Mouse (Mus musculus): Measurements from ENCODE around the gene Tax1bp3.

Tax1bp3 gene

DNA sequence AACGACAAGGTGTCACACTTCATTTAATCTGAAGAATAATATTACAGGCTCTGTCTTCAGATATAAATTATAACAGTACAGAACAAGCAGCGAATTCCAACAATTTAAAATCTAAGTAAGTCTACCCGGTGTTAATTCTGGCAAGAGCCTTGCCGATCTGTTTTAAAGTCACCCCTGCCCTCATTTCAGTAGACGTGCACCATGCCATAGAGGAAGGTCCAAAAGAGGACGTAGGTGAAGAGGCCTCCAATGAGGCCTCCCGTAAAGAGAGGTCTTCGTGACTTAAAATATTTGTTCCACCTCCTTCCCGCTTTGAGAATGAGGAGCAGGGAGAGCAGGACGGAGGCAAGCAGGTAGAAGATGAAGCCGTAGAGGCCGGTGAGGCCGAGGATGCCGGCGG lies 697 bp upstream of the Tax1bp3 start:
- peak; percentile 22 for DNase-seq (ENCODE audit: low spot score)

DNA sequence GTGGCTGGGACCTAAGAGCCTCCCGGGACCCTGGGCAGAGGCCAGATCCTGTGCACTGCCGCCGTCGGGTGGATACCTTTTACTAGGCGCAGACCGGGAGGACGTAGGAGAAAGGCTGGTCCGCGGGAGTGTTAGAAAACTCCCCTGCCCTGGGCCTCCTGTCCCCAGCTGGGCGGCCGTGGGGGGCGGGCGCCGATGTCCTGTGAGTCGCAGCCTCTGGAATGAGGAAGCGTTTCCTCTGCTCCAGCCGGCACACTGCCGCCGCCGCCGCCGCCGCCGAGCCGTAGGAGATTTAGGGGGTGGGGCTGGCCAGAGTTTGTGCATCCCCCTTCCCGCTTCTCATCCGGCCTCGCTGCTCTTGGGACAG lies 609 bp downstream of the Tax1bp3 start:
- peak; percentile 77 for DNase-seq (ENCODE audit: low spot score)

DNA sequence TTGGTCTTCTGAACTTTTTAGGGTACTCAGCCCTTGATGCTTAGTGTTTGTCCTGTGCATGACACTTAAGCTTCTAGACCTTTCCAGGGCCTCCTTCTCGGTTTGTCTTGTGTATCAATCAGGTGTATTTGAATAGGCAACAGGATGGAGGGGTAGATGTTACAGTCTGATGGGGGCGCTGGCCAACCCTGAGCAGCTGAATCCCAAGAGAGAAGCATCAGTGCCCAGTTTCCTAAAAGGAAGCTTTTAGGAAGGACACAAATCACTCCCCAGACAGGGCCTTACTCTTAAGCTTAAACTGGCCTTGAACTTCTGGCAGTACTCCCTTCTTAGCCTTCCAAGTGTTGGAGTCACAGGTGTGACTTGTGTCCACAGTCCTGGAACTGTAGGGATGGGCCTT lies 1.0 kb downstream of the Tax1bp3 start:
- DNase-seq (ENCODE audit: low spot score) = no peak

DNA sequence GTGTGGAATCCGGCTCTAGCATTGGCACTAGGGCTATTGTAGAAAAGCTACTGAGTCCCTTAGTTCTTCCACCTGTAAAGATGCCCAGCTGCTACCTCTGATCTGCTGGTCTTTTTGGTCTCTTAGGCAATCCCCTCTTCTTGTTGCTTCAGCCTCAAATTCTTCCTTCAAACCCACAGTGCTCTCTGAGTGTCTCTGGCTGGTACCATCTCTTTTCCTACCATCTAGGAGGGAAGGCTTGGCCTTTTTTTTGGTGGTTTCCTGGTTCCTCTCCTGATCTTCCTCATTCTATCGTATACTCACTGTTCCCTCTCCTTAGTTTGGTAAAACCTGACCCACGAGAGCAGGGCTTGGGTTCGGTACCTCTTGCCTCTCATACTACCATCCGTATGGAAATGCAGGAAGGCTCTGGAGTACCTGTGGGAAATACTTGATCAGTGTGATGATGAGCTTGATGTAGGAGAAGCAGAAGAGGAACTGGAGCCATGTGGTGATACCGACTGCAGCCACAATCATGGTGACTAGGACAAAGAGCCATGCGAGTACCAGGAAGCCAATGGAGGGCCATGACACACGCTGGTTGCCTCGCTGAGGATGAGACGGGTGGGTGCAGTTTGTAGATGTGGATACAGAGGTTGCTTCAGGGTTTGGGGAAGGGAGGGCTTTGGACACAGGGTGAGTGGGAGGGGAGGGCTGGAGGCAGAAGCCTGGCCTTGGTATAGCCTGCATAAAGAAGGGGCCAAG lies 9.2 kb downstream of the Tax1bp3 start:
- DNase-seq (ENCODE audit: low spot score) = no peak

DNA sequence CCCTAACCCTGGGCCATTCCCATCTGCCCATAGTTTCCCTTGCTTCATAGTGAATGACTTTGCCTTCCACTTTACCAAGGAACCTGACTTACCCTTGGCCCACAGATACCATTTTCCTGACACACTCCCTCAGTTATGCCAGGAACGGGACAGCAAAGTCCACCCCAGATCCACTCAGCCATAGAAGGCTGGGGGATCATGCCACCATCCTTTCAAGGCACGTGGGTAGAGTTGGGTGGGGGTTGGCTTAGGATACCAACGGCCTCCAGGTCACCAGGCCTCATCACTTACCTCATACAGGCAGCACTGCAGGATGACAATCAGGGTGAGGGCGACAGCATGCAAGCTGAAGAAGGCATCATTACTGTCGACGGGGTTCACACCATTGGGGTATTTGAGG lies 10.3 kb downstream of the Tax1bp3 start:
- DNase-seq (ENCODE audit: low spot score) = no peak

DNA sequence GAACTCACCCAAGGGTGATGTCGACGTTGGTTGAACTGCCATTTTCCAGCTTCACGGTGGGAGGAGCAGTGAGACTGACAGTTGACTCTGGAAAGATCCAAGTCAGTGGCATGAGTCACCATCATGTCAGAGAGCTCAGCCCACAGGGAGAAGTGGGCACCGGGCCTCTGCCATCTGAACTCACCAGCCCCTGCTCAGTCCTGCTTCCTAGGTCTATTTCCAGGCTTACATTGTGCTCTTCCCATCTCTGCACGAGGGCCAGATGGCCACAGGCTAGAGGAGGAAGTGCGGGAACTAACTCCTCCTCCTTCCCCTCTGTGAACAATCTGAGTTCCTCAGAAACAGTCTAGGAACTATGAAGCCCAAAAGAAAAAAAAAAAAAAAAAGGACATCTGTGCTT lies 16.2 kb downstream of the Tax1bp3 start:
- DNase-seq (ENCODE audit: low spot score) = no peak

DNA sequence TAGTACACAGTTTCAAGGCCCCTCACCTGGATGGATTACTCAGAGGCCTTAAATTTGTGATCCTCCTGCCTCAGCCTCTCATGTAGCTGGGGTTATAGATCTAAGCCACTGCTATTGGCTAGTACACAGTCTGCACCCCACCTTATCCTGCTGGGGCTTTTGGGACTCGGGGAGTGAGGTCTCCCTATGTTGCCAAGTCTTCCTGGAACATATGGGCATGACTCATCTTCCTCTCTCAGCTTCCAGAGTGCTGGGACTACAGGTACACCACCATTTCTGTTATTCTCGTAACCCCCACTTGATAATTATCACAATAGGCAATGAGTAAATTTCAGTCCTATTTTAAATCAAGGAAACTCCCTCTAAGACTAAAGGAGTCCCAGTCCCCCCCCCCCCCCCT lies 17.6 kb downstream of the Tax1bp3 start:
- DNase-seq (ENCODE audit: low spot score) = no peak

DNA sequence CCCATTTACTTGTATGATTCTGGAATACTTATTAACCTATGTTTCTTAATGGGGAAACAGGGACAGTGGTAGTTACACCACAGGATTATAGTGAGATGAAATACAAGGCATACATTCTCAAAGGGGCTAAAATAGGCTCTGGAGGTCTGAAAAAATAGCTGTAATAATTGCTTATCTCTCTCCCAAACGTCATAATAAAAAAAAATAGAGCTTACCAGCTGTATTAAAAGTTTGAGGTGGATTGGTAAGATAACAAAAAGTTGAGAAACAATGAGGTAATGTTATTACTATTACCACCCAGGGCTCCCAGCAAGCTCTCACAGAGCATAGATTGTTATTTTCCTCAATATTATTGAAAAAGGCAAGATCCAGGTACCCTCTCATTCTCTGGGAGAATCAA lies 21.3 kb downstream of the Tax1bp3 start:
- no peak for DNase-seq (ENCODE audit: low spot score)

DNA sequence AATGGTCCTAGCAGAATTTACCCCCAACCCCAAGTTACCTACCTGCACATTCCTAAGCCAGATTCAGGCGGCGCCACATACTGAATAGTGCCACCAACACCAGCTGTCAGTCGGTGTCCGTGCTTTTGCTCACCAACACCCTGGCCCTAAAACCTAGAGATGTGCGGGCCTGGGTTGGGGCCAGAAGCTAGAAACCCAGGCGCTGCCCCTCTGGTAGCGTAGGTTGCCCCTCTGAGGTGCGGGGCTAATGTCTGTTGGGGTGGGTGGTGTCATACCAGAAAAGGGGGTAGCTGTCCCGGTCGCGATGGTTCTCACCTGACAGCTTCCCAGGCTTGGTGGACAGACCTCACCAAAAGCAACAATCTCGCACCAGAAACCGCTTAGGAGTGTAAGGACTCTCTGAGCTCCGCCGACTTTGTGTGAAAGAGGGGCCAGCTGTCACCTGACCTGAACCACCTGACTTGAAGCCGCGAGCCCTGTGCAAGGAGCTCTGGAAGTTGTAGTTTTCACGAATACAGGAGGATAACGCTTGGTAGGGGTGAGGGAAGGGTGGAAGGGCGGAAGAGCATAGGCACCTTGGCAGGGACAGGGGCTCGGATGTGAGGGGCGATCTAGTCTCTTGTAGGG lies 21.8 kb downstream of the Tax1bp3 start, which contains the start of gene Ctns:
Gene Ctns (minus strand): TSS at position 440 of the 627 bp plus-strand sequence.
- peak; percentile 84 for DNase-seq (ENCODE audit: low spot score)

DNA sequence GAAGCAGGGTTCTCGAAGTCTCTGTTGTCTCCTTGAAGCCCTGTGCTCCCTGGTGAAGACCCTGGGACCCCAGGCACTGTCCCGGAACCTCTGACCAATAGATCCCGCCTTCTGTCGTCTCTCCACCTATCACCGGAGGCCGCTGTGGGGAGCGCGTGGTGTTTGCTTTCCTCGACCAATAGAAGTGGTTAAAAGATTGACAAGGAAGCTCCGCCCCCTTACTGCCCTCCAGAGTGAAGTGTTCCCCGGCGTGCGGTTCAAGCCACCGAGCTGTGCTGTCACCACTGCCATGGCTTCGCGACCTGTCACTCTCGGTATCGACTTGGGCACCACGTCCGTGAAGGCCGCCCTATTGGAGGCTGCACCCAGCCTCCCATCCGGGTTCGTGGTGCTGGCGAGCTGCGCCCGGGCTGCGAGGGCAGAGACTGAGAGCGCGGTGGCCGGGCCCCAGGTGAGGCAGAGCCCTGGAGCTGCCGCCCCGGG lies 22.4 kb downstream of the Tax1bp3 start, which contains the start of gene Shpk:
Gene Shpk (plus strand): TSS at position 231 of the 483 bp plus-strand sequence.
- peak; percentile 97 for DNase-seq (ENCODE audit: low spot score)

DNA sequence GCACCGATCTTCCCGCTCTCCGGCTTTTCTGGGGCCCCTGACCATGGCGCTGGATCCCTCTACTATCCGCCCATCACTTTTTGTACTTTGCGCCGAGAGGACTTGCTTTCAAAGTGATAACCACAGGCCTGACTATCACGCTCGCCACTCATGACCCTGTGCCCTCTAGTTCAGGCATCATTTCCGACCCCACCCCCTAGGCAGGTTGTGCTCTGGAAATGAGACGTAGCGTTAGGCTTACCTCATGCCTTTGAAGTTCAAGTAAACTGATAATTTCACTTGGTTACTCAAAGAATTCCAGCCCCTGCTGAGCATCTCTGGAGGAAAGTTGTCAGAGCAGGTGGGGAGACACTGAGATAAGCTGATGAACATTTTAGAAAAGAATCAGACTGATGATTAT lies 23.0 kb downstream of the Tax1bp3 start:
- DNase-seq (ENCODE audit: low spot score) = peak; percentile 12

DNA sequence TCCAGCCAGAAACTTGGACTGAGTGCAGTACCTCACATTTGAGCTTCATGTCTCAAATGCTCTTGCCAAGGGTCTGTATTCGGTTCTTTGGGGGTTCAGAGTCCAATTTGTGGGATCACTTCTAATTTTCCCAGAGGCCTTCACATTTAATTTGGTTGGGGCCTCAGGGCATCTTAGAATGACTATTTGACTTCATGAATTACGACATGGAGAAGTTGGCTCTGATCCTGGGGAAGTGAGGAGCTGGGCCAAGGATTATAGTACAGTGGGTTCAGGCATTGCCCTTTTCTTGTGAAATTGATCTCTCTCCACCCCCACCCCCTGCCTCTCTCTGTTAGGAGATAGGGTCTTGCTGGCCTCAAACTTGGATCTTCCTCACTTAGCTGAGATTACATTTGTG lies 24.1 kb downstream of the Tax1bp3 start:
- DNase-seq (ENCODE audit: low spot score) = no peak

DNA sequence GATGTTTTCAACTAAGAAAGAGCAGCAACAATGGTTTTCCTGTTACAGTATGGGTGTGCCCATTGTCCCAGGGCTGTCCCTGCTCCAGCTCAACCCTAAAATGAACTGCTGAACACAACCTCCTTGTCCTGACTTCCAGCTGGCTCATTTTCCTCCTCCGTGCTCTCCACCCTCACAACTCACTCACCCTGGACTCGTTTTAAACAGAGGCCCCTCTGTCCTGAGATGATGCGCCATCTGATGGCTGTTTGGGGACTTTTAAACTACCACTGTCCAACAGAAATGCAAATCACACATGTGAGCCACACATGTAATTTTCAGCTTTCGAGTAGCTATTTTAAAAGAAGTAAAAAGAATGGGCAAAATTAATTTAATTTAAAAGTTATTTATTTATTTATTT lies 24.7 kb downstream of the Tax1bp3 start:
- peak; percentile 12 for DNase-seq (ENCODE audit: low spot score)

DNA sequence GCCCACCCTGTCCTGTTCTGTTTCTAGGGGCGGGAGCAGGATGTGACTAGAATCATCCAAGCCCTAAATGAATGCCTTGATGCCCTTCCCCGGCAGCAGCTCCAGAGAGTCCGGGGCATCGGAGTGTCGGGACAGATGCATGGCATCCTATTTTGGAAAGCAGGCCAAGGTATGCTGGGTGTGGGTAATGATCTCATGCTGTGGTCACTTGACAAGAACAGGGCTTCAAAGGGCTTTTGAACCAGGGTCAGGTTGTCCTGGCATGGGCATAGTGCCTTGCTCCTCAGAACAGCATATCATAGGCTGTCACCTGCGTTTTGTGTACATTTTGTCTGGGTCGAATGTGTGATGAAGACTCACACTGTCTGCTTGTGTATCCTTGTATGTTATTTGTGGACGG lies 27.0 kb downstream of the Tax1bp3 start:
- DNase-seq (ENCODE audit: low spot score) = no peak

DNA sequence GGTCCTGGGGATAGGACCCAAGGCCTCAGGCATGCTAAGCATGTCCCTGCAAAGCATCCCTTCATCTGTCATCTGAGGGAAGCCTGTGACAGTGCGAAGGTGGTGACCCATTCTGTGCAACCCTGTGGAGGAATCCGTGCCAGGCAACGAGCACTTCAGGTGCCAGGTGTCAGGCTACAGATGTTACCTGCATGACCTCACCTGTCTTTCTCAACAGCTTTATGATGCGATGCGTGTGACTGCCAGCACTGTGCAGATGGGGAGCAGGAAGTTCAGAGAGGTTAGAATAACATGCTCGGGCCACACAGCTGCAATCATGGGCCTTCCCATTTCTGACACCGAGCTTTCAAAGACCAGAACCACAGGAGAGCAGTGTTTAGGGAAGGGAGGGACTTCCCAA lies 28.3 kb downstream of the Tax1bp3 start:
- DNase-seq (ENCODE audit: low spot score) = no peak

DNA sequence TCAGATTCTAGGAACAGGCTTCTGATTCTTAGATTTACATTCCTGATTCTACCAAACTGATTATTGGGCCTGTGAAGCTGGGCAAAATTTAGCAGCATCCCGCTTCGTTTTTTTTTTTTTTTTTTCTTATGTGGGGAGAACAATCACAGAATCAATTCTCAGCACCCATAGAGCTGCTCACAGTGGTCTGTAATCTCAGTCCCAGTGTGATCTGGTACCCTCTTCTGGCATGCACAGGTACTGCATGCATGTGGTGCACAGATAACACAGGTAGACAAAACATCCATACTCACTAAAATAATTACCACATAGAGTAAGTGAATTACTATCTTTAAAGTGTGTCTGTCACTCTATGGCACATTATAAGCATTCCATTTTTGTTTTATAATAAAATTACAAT lies 30.7 kb downstream of the Tax1bp3 start:
- peak; percentile 10 for DNase-seq (ENCODE audit: low spot score)

DNA sequence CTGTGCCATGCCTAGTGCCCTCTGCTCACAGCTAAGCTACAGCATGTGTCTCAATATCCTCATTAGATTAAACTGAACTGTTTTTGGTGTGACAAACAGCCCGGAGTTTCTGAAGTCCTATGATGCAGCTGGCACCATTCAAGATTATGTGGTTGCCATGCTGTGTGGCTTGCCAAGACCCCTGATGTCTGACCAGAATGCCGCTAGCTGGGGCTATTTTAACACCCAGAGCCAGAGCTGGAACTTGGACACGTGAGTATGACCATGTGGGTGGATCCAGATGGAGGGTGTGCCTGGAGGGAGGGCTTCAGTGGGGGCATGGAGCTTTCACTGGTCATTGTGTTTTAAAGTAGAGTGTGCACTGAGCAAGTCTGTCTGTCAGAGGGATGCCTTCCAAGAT lies 37.1 kb downstream of the Tax1bp3 start:
- DNase-seq (ENCODE audit: low spot score) = no peak

DNA sequence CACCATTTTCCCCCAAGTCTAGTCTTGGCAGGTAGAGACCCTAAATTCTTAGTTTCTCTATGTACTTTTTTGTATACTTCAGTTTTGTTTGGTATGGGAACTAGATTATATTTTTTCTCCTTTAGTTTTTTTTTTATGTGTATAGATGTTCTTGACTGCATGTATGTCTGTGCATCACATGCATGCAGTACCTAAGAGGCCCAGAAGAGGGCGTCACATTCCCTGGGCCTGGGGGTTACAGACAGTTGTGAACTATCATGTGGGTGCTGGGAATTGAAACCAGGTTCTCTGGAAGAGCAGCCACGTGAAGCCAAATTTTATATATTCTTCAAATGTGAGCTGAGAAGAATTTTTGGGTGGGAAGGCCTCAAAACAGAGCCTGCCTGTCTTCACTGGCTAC lies 42.8 kb downstream of the Tax1bp3 start:
- no peak for DNase-seq (ENCODE audit: low spot score)

DNA sequence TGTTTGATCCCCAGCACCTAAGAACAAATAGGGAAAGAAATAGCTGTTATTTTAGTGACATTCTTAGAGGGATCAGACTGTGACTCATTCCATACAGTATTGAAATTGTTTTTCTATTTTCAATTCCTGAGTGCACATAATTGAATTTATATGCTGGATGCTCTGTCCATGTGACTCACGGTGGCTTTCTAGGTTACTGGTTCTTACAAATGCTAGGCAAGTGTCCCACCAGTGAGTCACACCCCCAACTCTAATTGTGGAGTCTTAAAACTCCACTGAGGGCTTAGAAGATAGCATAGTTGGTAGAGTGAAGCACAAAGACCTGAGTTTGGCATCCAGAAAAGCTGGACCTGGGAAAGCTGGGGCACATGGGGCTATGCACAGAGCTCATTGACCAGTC lies 43.8 kb downstream of the Tax1bp3 start:
- no peak for DNase-seq (ENCODE audit: low spot score)

DNA sequence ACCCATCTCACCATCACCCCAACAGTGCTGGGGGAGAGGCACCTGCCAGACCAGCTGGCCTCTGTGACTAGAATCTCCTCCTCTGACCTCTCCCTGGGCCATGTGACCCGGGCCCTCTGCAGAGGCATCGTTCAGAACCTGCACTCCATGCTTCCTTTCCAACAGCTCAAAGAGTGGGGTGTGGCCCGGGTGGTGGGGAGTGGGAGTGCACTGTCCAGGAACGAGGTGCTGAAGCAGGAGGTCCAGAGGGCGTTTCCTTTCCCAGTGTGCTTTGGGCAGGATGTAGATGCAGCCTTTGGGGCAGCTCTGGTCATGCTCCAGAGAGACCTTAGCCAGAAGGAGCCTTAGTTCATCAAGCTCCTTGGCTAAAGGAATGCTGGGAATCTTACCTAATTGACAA lies 46.0 kb downstream of the Tax1bp3 start:
- DNase-seq (ENCODE audit: low spot score) = no peak

DNA sequence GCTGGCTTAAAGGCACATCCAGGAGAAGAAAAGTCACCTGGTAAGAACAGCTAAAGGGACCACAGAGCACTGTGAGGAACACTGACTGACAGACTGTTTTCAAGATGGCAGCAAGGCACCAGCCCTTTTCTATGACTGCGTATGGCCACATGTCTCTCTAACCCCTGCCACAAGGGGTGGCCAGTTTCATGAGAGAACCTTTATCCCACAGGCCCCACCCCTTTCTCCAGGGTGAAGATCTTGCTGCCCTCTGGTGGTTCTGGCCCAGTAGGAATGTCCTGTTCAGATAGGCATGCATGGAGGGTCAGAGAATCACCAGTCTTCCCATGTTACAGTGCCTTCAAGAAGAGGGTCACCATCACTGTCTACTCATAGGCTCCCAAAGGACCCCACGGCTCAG lies 47.1 kb downstream of the Tax1bp3 start:
- no peak for DNase-seq (ENCODE audit: low spot score)

DNA sequence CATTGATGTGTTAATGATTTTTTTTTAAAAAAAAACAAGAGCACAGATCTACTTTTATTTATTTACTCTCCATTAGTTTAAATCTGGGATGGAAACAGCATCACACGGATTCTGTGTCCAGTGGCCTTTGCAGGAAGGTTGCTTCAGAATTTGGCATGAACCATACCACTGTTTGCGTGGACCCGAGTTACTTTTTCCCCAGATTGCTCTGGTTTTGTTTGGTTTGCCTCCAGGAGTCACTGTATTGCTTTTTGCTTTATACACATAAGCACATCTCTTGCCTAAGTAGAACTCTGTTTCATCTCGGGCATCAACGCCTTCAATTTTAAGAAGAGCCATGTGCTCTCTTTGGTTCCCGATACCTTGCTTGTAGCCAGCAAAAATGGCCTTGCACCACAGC lies 49.0 kb downstream of the Tax1bp3 start:
- no peak for DNase-seq (ENCODE audit: low spot score)

DNA sequence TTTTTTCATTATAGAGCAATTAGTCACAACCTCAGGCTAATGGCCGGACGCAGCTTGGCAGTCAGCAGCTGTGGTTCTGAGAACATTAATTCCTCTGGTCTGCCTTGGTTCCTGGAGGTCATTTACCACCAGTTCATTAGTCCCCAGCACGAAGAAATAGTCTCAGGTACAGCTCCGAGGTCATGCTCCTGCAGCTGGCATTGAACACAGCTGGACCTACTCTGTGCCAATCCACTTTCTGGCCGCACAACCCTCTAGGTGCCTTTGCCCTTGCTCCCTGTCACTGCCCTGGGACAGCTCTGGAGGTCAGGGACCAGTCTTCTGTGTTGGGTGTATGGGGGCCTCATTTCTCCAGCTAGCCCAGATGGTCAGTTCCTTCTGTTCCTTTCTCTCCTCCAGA lies 52.0 kb downstream of the Tax1bp3 start:
- no peak for DNase-seq (ENCODE audit: low spot score)

DNA sequence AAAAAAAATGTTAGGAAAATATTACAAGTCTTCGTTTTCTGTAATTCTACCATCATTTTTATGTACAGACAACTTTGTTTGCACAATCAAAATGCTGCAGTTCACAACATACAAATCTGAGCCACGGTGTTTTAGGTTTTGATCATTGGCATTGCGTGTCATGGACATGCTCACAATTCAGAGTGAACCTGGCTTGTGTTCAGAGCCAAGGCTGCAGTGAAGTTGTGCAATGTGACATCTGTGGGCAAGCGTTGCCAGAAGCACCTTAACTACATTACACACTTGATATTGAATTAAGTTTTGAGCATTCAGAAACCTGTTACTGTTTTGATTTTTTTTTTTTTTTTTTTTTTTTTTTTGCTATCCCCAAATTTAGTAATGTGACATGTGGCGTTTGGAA lies 53.2 kb downstream of the Tax1bp3 start:
- no peak for DNase-seq (ENCODE audit: low spot score)
